Mouse (Mus musculus) megakaryocyte progenitor cell, adult 5-6 weeks (primary cell): ENCODE data around the gene Mansc1. TPM values are rescaled to one million over a fixed set of nuclear protein-coding genes. Genes with fewer than 3 reads are reported as not detected.

Experiments
- total RNA-seq, 2 experiments: library from RNA; stranded (forward) in 1 of 2; stranded (reverse) in 1 of 2; fragments of 157-497, 149-512 nt in 1 of 2; fragments of 200-1000 nt in 1 of 2; gene quantifications; 2 replicates each; pipeline versions ENCODE4 v1.2.3 to v1.2.4; 2015 to 2017

Gene Mansc1
- total RNA-seq, 2 experiments from 2014 or later: 3.3 to 8.1 TPM

Other genes starting within 250 kb of the Mansc1 start
- gene Bcl2l14, start 236.2 kb downstream of the Mansc1 start, total RNA-seq (2015): 1.3 and 1.4 TPM in 2 replicates
- 1.3 and 1.6 TPM in 2 replicates for gene Bcl2l14, start 236.2 kb downstream of the Mansc1 start, total RNA-seq (2017)
- 24.4 and 33.8 TPM in 2 replicates for gene Lrp6, start 65.5 kb downstream of the Mansc1 start, total RNA-seq (2015)
- gene Lrp6, start 65.5 kb downstream of the Mansc1 start, total RNA-seq (2017): 32.4 and 33.2 TPM in 2 replicates
- gene Borcs5, start 7.0 kb upstream of the Mansc1 start, total RNA-seq (2015): 11.5 and 12.8 TPM in 2 replicates
- gene Borcs5, start 7.0 kb upstream of the Mansc1 start, total RNA-seq (2017): 8.3 and 8.7 TPM in 2 replicates
- 0.95 and 2.6 TPM in 2 replicates for gene Dusp16, start 160.1 kb upstream of the Mansc1 start, total RNA-seq (2015)
- gene Dusp16, start 160.1 kb upstream of the Mansc1 start, total RNA-seq (2017): 0.33 and 2.5 TPM in 2 replicates
- 2.0 and 4.5 TPM in 2 replicates for gene Crebl2, start 197.7 kb upstream of the Mansc1 start, total RNA-seq (2015)
- gene Crebl2, start 197.7 kb upstream of the Mansc1 start, total RNA-seq (2017): 2.5 and 4.1 TPM in 2 replicates